ENCODE assay signal across 8 mouse cellular contexts in genomic region chr16:32163392-32163791, GRCm38 (mm10). TPM values are rescaled to one million over a fixed set of nuclear protein-coding genes. Genes with fewer than 3 reads are reported as not detected.
DNase-seq lines count a peak whose midpoint lies in the region; ATAC-seq and TF ChIP-seq lines count a peak whose summit lies in the region.

No protein-coding gene starts in this region.

- 0 out of 2 replicates have a peak overlapping the region, but pooled peaks have one; percentile 3 for H3K27ac ChIP-seq in liver, adult 2 months (replicated peaks; ENCODE audit: insufficient read depth, low read depth, low read length)

- H3K9ac ChIP-seq in liver, adult 2 months (ENCODE audit: low read depth, low read length): 0 out of 2 replicates have a peak overlapping the region, but pooled peaks have one; percentile 41

- TF ChIP-seq CTCF in liver, adult 2 months (IDR thresholded peaks at IDR 0.05; ENCODE audit: low read depth, low read length): no peak

- no peaks in the 10 kb centered on the region for H3K36me3 ChIP-seq in liver, adult 2 months (ENCODE audit: control insufficient read depth, insufficient read depth, low read length)

- no peaks in the 10 kb centered on the region for H3K79me2 ChIP-seq in liver, adult 2 months (ENCODE audit: control insufficient read depth, insufficient read depth, low read length)

- TF ChIP-seq POLR2A in liver, adult 2 months (IDR thresholded peaks at IDR 0.05; ENCODE audit: extremely low read depth, insufficient read depth, low read length): no peak

- ATAC-seq in megakaryocyte progenitor cell, adult 5-6 weeks (replicated peaks; ENCODE audit: poor library complexity): peak; percentile 23

- H3K4me3 ChIP-seq in liver, adult 2 months (ENCODE audit: insufficient read depth, low read depth, low read length): peak overlapping the region; percentile 7

- H3K4me1 ChIP-seq in liver, adult 2 months (ENCODE audit: control insufficient read depth, insufficient read depth, low read length): peaks cover 6% of the 10 kb centered on the region; the same call in 1 of the 2 replicates

- 46% methylated on average over 4 of the region's 4 CpGs for WGBS in liver, adult 2 months

- peak; percentile 48 for DNase-seq in liver, adult 2 months (ENCODE audit: extremely low read depth, low read depth, low spot score)
- no peak for DNase-seq in liver
- DNase-seq in kidney, postnatal 25 days: peak; percentile 30 to 61
- DNase-seq in thymus, postnatal 4 days: peak; percentile 53
- DNase-seq in frontal cortex, postnatal 14 days (ENCODE audit: low spot score in 2 of 2): no peak
- DNase-seq in retina, postnatal 1 day: no peak
- no peak for DNase-seq in adrenal gland, postnatal 10 days

- no peaks in the 10 kb centered on the region for H3K27me3 ChIP-seq in liver, adult 2 months (ENCODE audit: control insufficient read depth, insufficient read depth, low read length)

RNA-seq across cellular contexts. Expression of gene Nrros, which starts 2.0 kb away (rescaled TPM):
- total RNA-seq in liver, adult 2 months (2014; rRNA removed): 4.1 and 5.3 TPM in 2 replicates
- polyA plus RNA-seq in liver, adult 2 months (2012; rRNA removed): 3.1 and 5.9 TPM in 2 replicates
- total RNA-seq in megakaryocyte progenitor cell, adult 5-6 weeks (2015): 180 and 190 TPM in 2 replicates
- 116 and 133 TPM in 2 replicates for total RNA-seq in megakaryocyte progenitor cell, adult 5-6 weeks (2017)
- 10 to 100 TPM; 11.0 to 16.4 TPM for total RNA-seq in adrenal gland, postnatal 10 days (2021)

RNA-seq across cellular contexts. Expression of gene Bex6, which starts 16.2 kb away (rescaled TPM):
- total RNA-seq in liver, adult 2 months (2014; rRNA removed): not detected in 2 replicates
- polyA plus RNA-seq in liver, adult 2 months (2012; rRNA removed): not detected in 2 replicates
- 103 and 110 TPM in 2 replicates for total RNA-seq in megakaryocyte progenitor cell, adult 5-6 weeks (2015)
- total RNA-seq in megakaryocyte progenitor cell, adult 5-6 weeks (2017): 81.8 and 101 TPM in 2 replicates
- total RNA-seq in adrenal gland, postnatal 10 days (2021): not detected

Comparison
In these comparisons a context has a peak if more than half of its experiments do, and no peak if none do; other contexts are left out.
1. DNase-seq: peak in liver, adult 2 months (single experiment), kidney, postnatal 25 days (2 of 2) and thymus, postnatal 4 days (single experiment); none in liver (single experiment), frontal cortex, postnatal 14 days (0 of 2), retina, postnatal 1 day (single experiment) and adrenal gland, postnatal 10 days (single experiment).
2. RNA of gene Nrros, which starts 2.0 kb away (total RNA-seq): 116 to 190 TPM in megakaryocyte progenitor cell, adult 5-6 weeks; 11.0 to 16.4 TPM in adrenal gland, postnatal 10 days and 4.1 to 5.3 TPM in liver, adult 2 months; every median in the first group is over 4 times any median in the second.
3. RNA of gene Bex6, which starts 16.2 kb away (total RNA-seq): 81.8 to 110 TPM in megakaryocyte progenitor cell, adult 5-6 weeks; not detected in adrenal gland, postnatal 10 days and not detected in liver, adult 2 months; every median in the first group is over 10 times any median in the second.